Mouse (Mus musculus): Measurements from ENCODE around the gene Cacna2d3. TPM values are rescaled to one million over a fixed set of nuclear protein-coding genes. Genes with fewer than 3 reads are reported as not detected.
A peak's percentile ranks its signal among the peaks of the same experiment; 100 is the strongest.

Cacna2d3 gene
- total and polyA plus RNA-seq, 3 experiments = not detected

- no peak overlapping the region for H3K4me3 ChIP-seq (replicated peaks in 1 of 3; ENCODE audit: low read depth in 2 of 3, low read length in 2 of 3, poor library complexity in 1 of 3)
- H3K36me3 ChIP-seq (replicated peaks in 1 of 2; ENCODE audit: control insufficient read depth in 1 of 2, insufficient read depth in 1 of 2, low read length in 1 of 2) = no peaks in the 10 kb centered on the region
- in situ Hi-C loops (cut with MboI; ENCODE audit: low pct_ligation_motif_present, low pct_unique_long_range_greater_than_20kb, low sequenced_read_pairs) (no loop called here), dilution Hi-C loops (cut with MboI; ENCODE audit: extremely low pct_ligation_motif_present, extremely low pct_unique_long_range_greater_than_20kb, low sequenced_read_pairs) (no loop called here)
- no peaks in the 10 kb centered on the region for H3K27me3 ChIP-seq (replicated peaks)
- H3K79me2 ChIP-seq (replicated peaks; ENCODE audit: control insufficient read depth, extremely low read depth, insufficient read depth, poor library complexity, severe bottlenecking) = no peaks in the 10 kb centered on the region
- H3K9ac ChIP-seq (ENCODE audit: insufficient read depth, low read depth) = no peak overlapping the region
- TF ChIP-seq RCOR1 (conservative IDR thresholded peaks at IDR 0.05; ENCODE audit: low read depth, low read length) = no peak
- TF ChIP-seq MAZ (IDR thresholded peaks at IDR 0.05; ENCODE audit: low read depth, low read length) = no peak
- TF ChIP-seq CTCF (conservative IDR thresholded peaks at IDR 0.05 in 1 of 2, IDR thresholded peaks at IDR 0.05 in 1 of 2; ENCODE audit: low read depth in 2 of 2, low read length in 2 of 2) = 0 out of 4 replicates have a peak, but pooled peaks of 1 of the 2 experiments have one; percentile 15
- no peak for TF ChIP-seq JUN (IDR thresholded peaks at IDR 0.05; ENCODE audit: insufficient read depth, low read depth, low read length)
- TF ChIP-seq ELF1 (IDR thresholded peaks at IDR 0.05; ENCODE audit: low read depth, low read length) = no peak
- TF ChIP-seq ETS1 (conservative IDR thresholded peaks at IDR 0.05; ENCODE audit: low read depth, low read length) = no peak
- TF ChIP-seq SIN3A (IDR thresholded peaks at IDR 0.05; ENCODE audit: low read length) = no peak
- TF ChIP-seq ZKSCAN1 (IDR thresholded peaks at IDR 0.05; ENCODE audit: borderline replicate concordance, low read depth, low read length) = no peak
- H3K9me3 ChIP-seq (replicated peaks; ENCODE audit: low read length) = peaks cover 47% of the 10 kb centered on the region
- DNase-seq (ENCODE audit: extremely low read depth) = peak; percentile 9
- H3K27ac ChIP-seq (ENCODE audit: insufficient read depth, low read depth) = no peak overlapping the region
- peaks cover 0 to 8% of the 10 kb centered on the region in 2 experiments; a peak in 2 of 4 replicates for H3K4me1 ChIP-seq (ENCODE audit: control insufficient read depth in 1 of 2, insufficient read depth in 2 of 2)
- H3K4me2 ChIP-seq (ENCODE audit: insufficient read depth, low read depth, poor library complexity, severe bottlenecking) = no peak overlapping the region
Measured at GRCm38 (mm10) chr14:29267233-29267874, 454.3 kb downstream of the Cacna2d3 start.

- Histone ChIP-seq H3K27me3 (replicated peaks) (no peaks in the 10 kb centered on the region), H3K9ac (ENCODE audit: insufficient read depth, low read depth) (no peak overlapping the region), H3K9me3 (replicated peaks; ENCODE audit: low read length) (peaks cover 38% of the 10 kb centered on the region), H3K4me1 (ENCODE audit: control insufficient read depth in 1 of 2, insufficient read depth in 2 of 2) (no peaks in the 10 kb centered on the region), H3K36me3 (replicated peaks in 1 of 2; ENCODE audit: control insufficient read depth in 1 of 2, insufficient read depth in 1 of 2, low read length in 1 of 2) (no peaks in the 10 kb centered on the region), H3K4me2 (ENCODE audit: insufficient read depth, low read depth, poor library complexity, severe bottlenecking) (no peak overlapping the region), H3K27ac (ENCODE audit: insufficient read depth, low read depth) (no peak overlapping the region), H3K79me2 (replicated peaks; ENCODE audit: control insufficient read depth, extremely low read depth, insufficient read depth, poor library complexity, severe bottlenecking) (no peaks in the 10 kb centered on the region), H3K4me3 (replicated peaks in 1 of 3; ENCODE audit: low read depth in 2 of 3, low read length in 2 of 3, poor library complexity in 1 of 3) (no peak overlapping the region)
- in situ Hi-C loops (cut with MboI; ENCODE audit: low pct_ligation_motif_present, low pct_unique_long_range_greater_than_20kb, low sequenced_read_pairs) = no loop called here
- no peak for TF ChIP-seq MAZ (IDR thresholded peaks at IDR 0.05; ENCODE audit: low read depth, low read length)
- TF ChIP-seq ZKSCAN1 (IDR thresholded peaks at IDR 0.05; ENCODE audit: borderline replicate concordance, low read depth, low read length) = no peak
- TF ChIP-seq SIN3A (IDR thresholded peaks at IDR 0.05; ENCODE audit: low read length) = no peak
- no peak for TF ChIP-seq MXI1 (IDR thresholded peaks at IDR 0.05; ENCODE audit: low read depth, low read length)
- TF ChIP-seq TBP (conservative IDR thresholded peaks at IDR 0.05; ENCODE audit: low read depth, low read length) = no peak
- no peak for TF ChIP-seq MAFK (IDR thresholded peaks at IDR 0.05; ENCODE audit: insufficient replicate concordance, low read length)
- no peak for TF ChIP-seq CHD1 (IDR thresholded peaks at IDR 0.05; ENCODE audit: low read depth, low read length)
- no peak for TF ChIP-seq NRF1 (IDR thresholded peaks at IDR 0.05; ENCODE audit: low read depth, low read length)
- TF ChIP-seq RAD21 (IDR thresholded peaks at IDR 0.05; ENCODE audit: low read depth, low read length) = no peak
- TF ChIP-seq USF2 (conservative IDR thresholded peaks at IDR 0.05; ENCODE audit: low read depth, low read length) = no peak
- TF ChIP-seq JUND (conservative IDR thresholded peaks at IDR 0.05; ENCODE audit: low read depth, low read length) = no peak
- no peak for TF ChIP-seq BHLHE40 (IDR thresholded peaks at IDR 0.05; ENCODE audit: low read depth, low read length)
- no peak for TF ChIP-seq MEF2A (IDR thresholded peaks at IDR 0.05; ENCODE audit: borderline replicate concordance, low read depth, low read length)
- no peak for TF ChIP-seq E2F4 (IDR thresholded peaks at IDR 0.05; ENCODE audit: insufficient replicate concordance, low read depth, low read length)
- no peak for TF ChIP-seq PAX5 (IDR thresholded peaks at IDR 0.05; ENCODE audit: low read length)
- no peak for TF ChIP-seq USF1 (IDR thresholded peaks at IDR 0.05; ENCODE audit: low read depth, low read length)
- no peak for TF ChIP-seq SMC3 (IDR thresholded peaks at IDR 0.05; ENCODE audit: low read depth, low read length)
- no peak for TF ChIP-seq KAT2A (IDR thresholded peaks at IDR 0.05; ENCODE audit: insufficient replicate concordance, low read length)
- no peak for TF ChIP-seq POLR2A (IDR thresholded peaks at IDR 0.05; ENCODE audit: low read depth, low read length)
- TF ChIP-seq ZNF384 (IDR thresholded peaks at IDR 0.05; ENCODE audit: low read depth, low read length) = no peak
- no peak for DNase-seq (ENCODE audit: extremely low read depth)
- dilution Hi-C loops (cut with MboI; ENCODE audit: extremely low pct_ligation_motif_present, extremely low pct_unique_long_range_greater_than_20kb, low sequenced_read_pairs) = no loop called here
Measured at GRCm38 (mm10) chr14:29260621-29261020, 461.0 kb downstream of the Cacna2d3 start.

All from CH12.LX (cell line).